Mouse (Mus musculus) lung, embryonic 14.5 days (tissue): ENCODE results near the gene Rngtt. TPM values are rescaled to one million over a fixed set of nuclear protein-coding genes. Genes with fewer than 3 reads are reported as not detected.

Experiments used
- ATAC-seq: fragments of 200-750 bp; cut with Nextera tagmentation; 2 replicates; pipeline ENCODE4 v1.8.0; 2017; ENCODE audit warnings: mild to moderate bottlenecking, moderate TSS enrichment, moderate library complexity; ENCODE audit not compliant: insufficient read depth
- DNase-seq: peaks from one replicate; pipeline ENCODE4 v3.0.0-alpha.2; 2015
- H3K27ac ChIP-seq: fragments of 300-500 bp; sonication (generic); 2 replicates; pipeline ENCODE4 v1.5.1; 2014; ENCODE audit warnings: low read depth, mild to moderate bottlenecking, moderate library complexity
- H3K27me3 ChIP-seq: fragments of 300-500 bp; sonication (generic); 2 replicates; pipeline ENCODE4 v1.6.1; 2014; ENCODE audit warnings: low read length, control low read depth; ENCODE audit not compliant: insufficient read depth
- H3K36me3 ChIP-seq: fragments of 300-500 bp; sonication (generic); 2 replicates; pipeline ENCODE4 v1.6.1; 2014; ENCODE audit warnings: control low read depth; ENCODE audit not compliant: insufficient read depth
- H3K4me1 ChIP-seq: fragments of 300-500 bp; sonication (generic); 2 replicates; pipeline ENCODE4 v1.6.1; 2014; ENCODE audit warnings: antibody characterized with exemption, control low read depth; ENCODE audit not compliant: insufficient read depth
- H3K4me2 ChIP-seq: fragments of 300-500 bp; sonication (generic); 2 replicates; pipeline ENCODE4 v1.6.1; 2014; ENCODE audit warnings: mild to moderate bottlenecking
- H3K4me3 ChIP-seq: fragments of 300-500 bp; sonication (generic); 2 replicates; pipeline ENCODE4 v1.5.1; 2014; ENCODE audit warnings: low read depth, low read length
- H3K9ac ChIP-seq: fragments of 300-500 bp; sonication (generic); 2 replicates; pipeline ENCODE4 v1.6.1; 2014
- H3K9me3 ChIP-seq: fragments of 300-500 bp; sonication (generic); 2 replicates; pipeline ENCODE4 v1.6.1; 2016; ENCODE audit warnings: low read depth, low read length, control low read depth
- CTCF ChIP-seq: IDR thresholded peaks from 2 replicates; pipeline ENCODE4 v1.5.1; 2016; ENCODE audit warnings: antibody characterized with exemption, low read depth
- WGBS: fragments of 180-500 bp; shearing (Covaris S2); extraction: QIAGEN DNeasy Blood & Tissue Kit; methylation state at CpG from one replicate; pipeline ENCODE4 v1.1.7; 2014; 5-methylcytosine and 5-hydroxymethylcytosine counted together
- polyA plus RNA-seq: library from polyadenylated mRNA; unstranded; fragments of >200 nt; fragmentation: Nextera tagmentation; extraction: Ambion mirVana; gene quantifications from 2 replicates; pipeline ENCODE4 v1.2.1, GENCODE M21; 2014

Rngtt gene
- polyA plus RNA-seq, 1 experiment from 2014 or later = 27.4 TPM

DNA sequence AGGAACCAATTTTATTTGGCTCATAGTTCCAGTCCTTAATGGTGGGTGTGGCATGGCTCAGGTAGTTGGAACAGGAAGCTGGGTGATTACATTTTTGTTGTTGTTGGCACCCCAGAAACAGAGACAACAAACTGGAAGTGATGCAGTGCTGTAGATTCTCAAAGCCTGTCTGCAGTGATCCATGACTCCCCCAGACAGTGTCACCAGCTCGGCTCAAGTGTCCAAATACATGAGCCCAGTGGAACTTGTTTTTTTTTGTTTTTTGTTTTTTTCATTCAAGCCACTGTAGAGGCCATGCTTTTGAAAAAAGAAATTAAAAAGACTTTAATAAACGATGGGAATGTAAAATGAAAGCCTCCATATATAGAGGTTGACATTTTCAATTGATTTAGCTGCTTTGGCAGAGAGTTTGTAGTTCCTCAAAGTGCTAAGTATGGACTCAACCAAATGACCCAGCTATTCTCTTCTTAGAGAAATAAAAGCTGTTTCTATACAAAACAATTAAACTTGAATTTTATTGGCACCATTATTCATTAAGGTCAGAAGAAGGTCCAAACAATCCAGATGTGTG is 95.7 kb downstream of the Rngtt start:
- no peak for TF ChIP-seq CTCF

DNA sequence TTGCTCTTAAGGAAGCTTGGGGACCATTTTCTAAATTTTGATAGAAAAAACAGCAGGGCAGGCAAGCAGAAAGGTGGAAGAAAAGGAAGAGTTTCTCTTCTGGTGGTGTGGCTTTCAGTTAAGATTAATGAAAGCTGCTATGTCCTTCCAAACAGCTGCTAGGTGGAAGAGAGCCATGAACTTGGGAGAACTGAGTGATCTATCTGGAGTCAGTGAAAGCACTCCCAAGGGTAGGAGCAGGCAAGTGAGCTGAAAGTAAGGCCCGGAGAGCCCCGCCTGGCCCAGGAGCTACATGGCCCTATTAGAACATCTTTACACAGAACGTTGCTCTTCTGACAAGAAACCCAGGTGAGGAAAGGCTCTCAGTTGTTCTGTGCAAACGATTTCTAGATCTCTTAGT is 103.7 kb downstream of the Rngtt start:
- H3K36me3 ChIP-seq = no peaks in the 10 kb centered on the region
- H3K27ac ChIP-seq = no peak overlapping the region
- no peak for TF ChIP-seq CTCF
- ATAC-seq = no peak
- WGBS = 67% methylated on average over 4 of the region's 4 CpGs
- no peaks in the 10 kb centered on the region for H3K27me3 ChIP-seq
- H3K9ac ChIP-seq = no peak overlapping the region
- H3K4me3 ChIP-seq = no peak overlapping the region
- no peak overlapping the region for H3K4me2 ChIP-seq
- no peaks in the 10 kb centered on the region for H3K4me1 ChIP-seq
- no peak for DNase-seq
- H3K9me3 ChIP-seq = no peaks in the 10 kb centered on the region

More for the DNA sequence above, 95.7 kb downstream of the Rngtt start:
- Histone ChIP-seq H3K27me3 (no peaks in the 10 kb centered on the region), H3K4me3 (no peak overlapping the region), H3K9ac (no peak overlapping the region), H3K9me3 (no peaks in the 10 kb centered on the region), H3K27ac (no peak overlapping the region), H3K4me2 (no peak overlapping the region), H3K4me1 (no peaks in the 10 kb centered on the region), H3K36me3 (no peaks in the 10 kb centered on the region)
- no peak for DNase-seq
- no peak for ATAC-seq
- whole genome bisulfite sequencing = 83% methylated on average over 2 of the region's 2 CpGs

DNA sequence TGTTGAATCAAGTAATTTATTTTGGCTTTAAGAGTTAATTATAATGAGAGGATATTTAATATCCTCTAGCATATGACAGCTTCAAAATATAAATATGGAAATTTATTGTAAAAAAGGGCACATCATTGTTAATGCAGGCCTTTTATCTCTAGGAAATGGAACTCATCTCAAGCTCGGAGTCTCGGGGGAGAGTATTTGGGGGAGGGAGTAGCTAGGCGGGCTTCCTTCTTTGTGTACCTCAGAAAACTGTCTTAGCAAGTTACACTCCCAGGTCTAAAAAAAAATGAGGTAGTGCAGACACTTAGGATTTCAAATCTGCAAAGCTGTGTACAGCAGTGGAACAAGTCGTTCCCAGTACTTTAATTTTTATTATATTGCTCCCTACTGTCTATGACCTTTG is 104.7 kb downstream of the Rngtt start:
- ATAC-seq = no peak
- Histone ChIP-seq H3K27me3 (no peaks in the 10 kb centered on the region), H3K4me1 (no peaks in the 10 kb centered on the region), H3K27ac (no peak overlapping the region), H3K4me3 (no peak overlapping the region), H3K4me2 (no peak overlapping the region), H3K36me3 (no peaks in the 10 kb centered on the region), H3K9me3 (no peaks in the 10 kb centered on the region), H3K9ac (no peak overlapping the region)
- no peak for TF ChIP-seq CTCF
- WGBS = 64% methylated on average over 4 of the region's 4 CpGs
- DNase-seq = no peak

DNA sequence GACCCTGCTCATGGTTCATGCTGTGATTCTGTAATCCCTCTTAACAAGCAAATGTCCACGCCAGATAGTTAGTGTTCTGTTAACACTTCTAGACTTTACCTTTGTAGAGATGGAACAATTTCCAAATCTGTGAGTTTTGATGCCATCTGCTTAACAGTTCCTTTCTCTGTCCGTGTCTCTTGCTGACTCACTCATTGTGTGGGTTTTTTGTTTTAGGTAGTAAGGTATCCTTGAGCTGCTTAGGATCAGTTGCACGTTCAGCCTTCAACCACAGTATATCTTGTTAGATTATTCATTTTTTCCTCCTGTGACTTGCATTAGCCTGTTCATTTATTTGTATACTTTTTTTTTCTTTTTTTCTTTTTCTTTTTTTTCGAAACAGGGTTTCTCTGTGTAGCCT is 107.3 kb downstream of the Rngtt start:
- H3K4me3 ChIP-seq = no peak overlapping the region
- no peaks in the 10 kb centered on the region for H3K36me3 ChIP-seq
- no peak overlapping the region for H3K27ac ChIP-seq
- no peak overlapping the region for H3K9ac ChIP-seq
- 86% methylated on average over 4 of the region's 4 CpGs for WGBS
- ATAC-seq = no peak
- H3K4me2 ChIP-seq = no peak overlapping the region
- no peak for TF ChIP-seq CTCF
- no peaks in the 10 kb centered on the region for H3K9me3 ChIP-seq
- no peak for DNase-seq
- no peaks in the 10 kb centered on the region for H3K27me3 ChIP-seq
- H3K4me1 ChIP-seq = no peaks in the 10 kb centered on the region

DNA sequence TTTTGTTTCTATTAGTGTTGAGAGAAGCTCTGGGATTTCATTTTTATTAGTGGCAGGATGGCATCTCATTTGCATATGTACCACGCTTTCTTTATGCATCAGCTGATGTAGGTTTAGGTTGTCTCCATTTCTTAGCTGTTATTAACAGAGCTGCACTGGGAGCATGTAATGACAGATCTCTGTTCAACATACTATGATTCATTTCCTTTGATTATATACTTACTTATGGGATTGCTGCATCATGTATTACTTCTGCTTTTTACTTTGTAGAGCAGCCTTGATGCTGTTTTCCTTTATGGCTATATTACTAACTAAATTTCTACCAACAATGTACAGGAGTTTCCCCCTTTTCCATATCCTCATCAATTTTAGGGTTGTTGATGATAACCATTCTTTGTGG is 109.5 kb downstream of the Rngtt start:
- H3K36me3 ChIP-seq = no peaks in the 10 kb centered on the region
- WGBS = 88% methylated on average over 1 of the region's 1 CpGs
- no peaks in the 10 kb centered on the region for H3K9me3 ChIP-seq
- no peak for TF ChIP-seq CTCF
- ATAC-seq (no peak), DNase-seq (no peak)
- H3K4me3 ChIP-seq = no peak overlapping the region
- H3K4me1 ChIP-seq = no peaks in the 10 kb centered on the region
- no peak overlapping the region for H3K4me2 ChIP-seq
- no peak overlapping the region for H3K27ac ChIP-seq
- no peaks in the 10 kb centered on the region for H3K27me3 ChIP-seq
- H3K9ac ChIP-seq = no peak overlapping the region

DNA sequence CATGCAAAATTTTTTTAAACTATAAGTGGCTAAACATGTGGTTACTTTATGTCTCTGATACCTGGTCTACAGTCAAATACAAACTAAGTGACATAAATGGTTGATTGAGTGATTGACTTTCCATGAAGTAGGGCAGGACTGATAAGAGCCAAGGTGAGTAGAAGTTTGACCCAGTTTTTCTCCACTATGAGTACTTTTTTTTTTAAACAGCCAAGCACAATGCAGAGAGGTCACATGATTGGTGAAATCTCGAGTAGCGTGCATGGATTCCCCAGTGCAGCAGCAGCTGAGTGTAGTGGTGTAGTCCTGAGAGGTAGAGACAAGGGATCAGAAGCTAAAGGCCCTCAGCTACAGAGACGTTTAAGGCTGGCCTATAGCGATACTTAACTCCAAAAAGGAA is 118.7 kb downstream of the Rngtt start:
- 49% methylated on average over 4 of the region's 4 CpGs for WGBS
- Histone ChIP-seq H3K9me3 (no peaks in the 10 kb centered on the region), H3K27me3 (no peaks in the 10 kb centered on the region), H3K27ac (no peak overlapping the region), H3K36me3 (no peaks in the 10 kb centered on the region), H3K9ac (no peak overlapping the region), H3K4me2 (no peak overlapping the region), H3K4me3 (no peak overlapping the region), H3K4me1 (no peaks in the 10 kb centered on the region)
- DNase-seq = no peak
- ATAC-seq = no peak
- TF ChIP-seq CTCF = no peak

DNA sequence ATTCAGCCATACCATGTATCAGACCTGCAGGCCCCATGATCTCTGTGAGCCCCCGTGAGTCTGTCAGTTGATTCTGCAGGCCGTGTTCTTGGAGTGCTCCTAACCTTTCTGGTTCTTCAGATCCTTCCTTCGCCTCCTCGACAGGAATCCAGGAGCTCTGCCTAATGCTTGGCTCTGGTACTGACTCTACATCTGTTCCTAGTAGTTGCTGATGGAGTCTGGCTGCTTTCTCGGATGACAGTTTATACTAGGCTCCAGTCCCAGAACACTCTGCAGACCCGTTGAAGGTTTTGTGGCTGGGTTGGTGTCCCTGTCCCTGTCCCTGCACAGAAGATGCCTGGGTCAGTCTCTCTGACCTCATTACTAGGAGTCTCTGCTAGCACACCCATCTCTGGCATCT is 131.8 kb downstream of the Rngtt start:
- Histone ChIP-seq H3K9me3 (no peaks in the 10 kb centered on the region), H3K27me3 (no peaks in the 10 kb centered on the region), H3K36me3 (no peaks in the 10 kb centered on the region), H3K4me3 (no peak overlapping the region), H3K27ac (no peak overlapping the region), H3K9ac (no peak overlapping the region), H3K4me1 (no peaks in the 10 kb centered on the region), H3K4me2 (no peak overlapping the region)
- WGBS = 71% methylated on average over 6 of the region's 6 CpGs
- no peak for TF ChIP-seq CTCF
- DNase-seq = no peak
- no peak for ATAC-seq

DNA sequence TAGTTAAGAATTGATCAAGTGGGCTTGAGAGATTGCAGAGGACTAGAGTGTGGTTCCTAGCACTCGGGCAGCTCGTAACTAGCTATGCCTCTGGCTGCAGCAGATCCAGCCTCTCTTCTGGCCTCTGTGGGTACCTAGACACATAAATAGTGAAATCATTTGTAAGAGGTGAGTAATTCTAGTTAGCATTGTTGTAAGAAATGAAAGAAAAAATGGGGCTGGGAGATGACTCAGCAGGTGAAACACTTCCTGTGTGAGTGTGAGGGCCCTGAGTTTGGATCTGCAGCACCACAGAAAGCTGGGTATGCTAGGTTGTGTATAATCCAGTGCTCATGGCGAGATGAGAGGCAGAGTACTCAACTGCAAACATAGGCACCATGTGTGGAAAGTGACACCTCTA is 136.2 kb downstream of the Rngtt start:
- Histone ChIP-seq H3K4me2 (no peak overlapping the region), H3K27ac (no peak overlapping the region), H3K9me3 (no peaks in the 10 kb centered on the region), H3K4me3 (no peak overlapping the region), H3K9ac (no peak overlapping the region), H3K36me3 (no peaks in the 10 kb centered on the region), H3K4me1 (no peaks in the 10 kb centered on the region), H3K27me3 (no peaks in the 10 kb centered on the region)
- TF ChIP-seq CTCF = no peak
- no peak for ATAC-seq
- 89% methylated on average over 3 of the region's 3 CpGs for WGBS
- DNase-seq = no peak
